Mouse (Mus musculus) adrenal gland, postnatal 14 days (tissue): ENCODE results near the gene Fgd2. TPM values are rescaled to one million over a fixed set of nuclear protein-coding genes. Genes with fewer than 3 reads are reported as not detected.
"Not testable (repeated sequence)": the region's sequence is repeated elsewhere in the genome, so short reads cannot be mapped to it uniquely, and the experiment has no call there.

Source experiments
- DNase-seq: peaks from one replicate; pipeline ENCODE4 v3.0.0; 2021; ENCODE audit warnings: mixed read lengths
- long read RNA-seq, 2 experiments: library from polyadenylated mRNA; stranded (forward); transcript quantifications; one replicate each; pipeline ENCODE4 v2.0.0; 2021
- total RNA-seq: library from RNA; stranded (reverse); gene quantifications from 2 replicates; pipeline ENCODE4 v1.2.3, GENCODE M21; 2021

The Fgd2 gene
- 2.2 and 11.5 TPM in 2 replicates for total RNA-seq
- long read RNA-seq, experiment 1, partial matches to known transcripts = 2 of 4 reads
- long read RNA-seq, experiment 1, other reads (novel, unspliced or antisense) = 2 of 4 reads
- long read RNA-seq, experiment 2, partial matches to known transcripts = 0 of 6 reads
- long read RNA-seq, experiment 2, other reads (novel, unspliced or antisense) = 6 of 6 reads

DNA sequence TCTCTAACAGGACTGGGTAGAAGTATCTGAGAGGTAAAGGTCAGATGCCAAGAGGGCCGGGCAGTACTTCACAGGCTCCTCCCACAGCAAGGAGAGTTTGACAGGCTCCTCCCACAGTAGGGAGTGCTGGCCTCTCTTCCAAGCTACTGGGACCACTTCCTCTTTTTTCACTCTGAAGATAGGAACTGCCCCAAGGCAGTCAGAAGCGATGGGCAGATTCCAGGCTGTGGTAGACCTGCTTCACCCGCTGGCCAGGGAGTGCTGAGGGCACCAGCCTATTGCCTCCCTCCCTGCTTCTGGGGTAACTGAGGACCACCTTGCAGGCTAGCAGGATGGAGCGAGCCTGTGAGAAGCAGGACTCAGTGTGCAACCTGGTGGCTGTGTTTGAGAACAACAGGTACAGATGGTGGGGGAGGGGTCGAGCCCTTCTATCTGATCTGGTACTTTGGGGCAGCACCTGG lies at the start of gene Fgd2:
Fgd2 (plus strand) TSS at position 154 of the 461 bp plus-strand sequence.
- no peak for DNase-seq

DNA sequence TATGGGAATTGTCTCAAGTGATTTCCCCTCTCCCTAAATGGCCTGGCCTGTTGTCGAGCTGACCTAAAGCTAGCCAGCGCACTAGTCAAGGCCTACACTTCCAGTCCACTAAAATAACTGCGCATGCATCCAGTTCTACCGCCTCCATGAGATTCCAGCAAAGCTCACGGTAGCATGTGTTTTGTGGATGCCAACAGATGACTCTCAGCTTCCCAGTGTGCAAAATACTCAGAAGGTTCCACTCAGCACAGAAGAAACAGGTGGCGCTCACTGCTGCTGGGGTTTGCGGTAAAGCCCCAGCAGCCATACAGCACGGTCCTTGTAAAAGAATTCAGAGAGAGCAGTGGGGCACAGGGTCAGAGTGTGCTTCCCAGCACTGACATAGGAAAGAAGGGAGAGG lies 49.1 kb upstream of the Fgd2 start:
- no peak for DNase-seq

DNA sequence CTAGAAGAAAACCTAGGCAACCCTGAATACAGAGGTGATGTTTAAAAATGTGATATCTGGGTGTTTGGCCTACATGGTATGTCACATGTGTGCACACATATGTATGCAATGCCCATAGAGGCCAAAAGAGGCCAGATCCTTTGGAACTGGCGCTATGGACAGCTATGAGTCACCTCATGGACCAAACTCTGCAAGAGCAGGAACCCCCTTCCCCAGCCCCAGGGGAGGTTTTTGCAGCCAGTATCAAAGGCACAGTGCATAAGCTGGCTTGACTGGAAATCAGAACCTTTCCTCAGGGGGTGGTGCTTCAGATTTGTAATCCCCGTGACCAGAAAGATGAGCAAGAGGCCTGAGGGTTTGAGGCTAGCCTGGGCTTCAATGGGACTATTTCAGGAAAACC lies 48.6 kb upstream of the Fgd2 start:
- DNase-seq = no peak

DNA sequence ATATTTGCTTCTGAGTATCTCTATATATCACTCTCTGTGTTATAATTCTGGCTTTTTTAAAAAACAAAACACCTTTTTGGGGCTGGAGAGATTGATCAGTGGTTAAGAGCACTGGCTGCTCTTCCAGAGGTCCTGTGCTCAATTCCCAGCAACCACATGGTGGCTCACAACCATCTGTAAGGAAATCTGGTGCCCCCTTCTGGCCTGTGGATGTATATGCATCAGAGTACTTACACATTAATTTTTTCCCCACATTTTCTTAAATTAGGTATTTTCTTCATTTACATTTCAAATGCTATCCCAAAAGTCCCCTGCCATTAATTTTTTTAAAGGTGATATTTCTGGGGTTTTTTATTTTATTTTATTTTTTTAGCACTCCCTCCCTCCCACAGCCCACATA lies 47.4 kb upstream of the Fgd2 start:
- DNase-seq = no peak

DNA sequence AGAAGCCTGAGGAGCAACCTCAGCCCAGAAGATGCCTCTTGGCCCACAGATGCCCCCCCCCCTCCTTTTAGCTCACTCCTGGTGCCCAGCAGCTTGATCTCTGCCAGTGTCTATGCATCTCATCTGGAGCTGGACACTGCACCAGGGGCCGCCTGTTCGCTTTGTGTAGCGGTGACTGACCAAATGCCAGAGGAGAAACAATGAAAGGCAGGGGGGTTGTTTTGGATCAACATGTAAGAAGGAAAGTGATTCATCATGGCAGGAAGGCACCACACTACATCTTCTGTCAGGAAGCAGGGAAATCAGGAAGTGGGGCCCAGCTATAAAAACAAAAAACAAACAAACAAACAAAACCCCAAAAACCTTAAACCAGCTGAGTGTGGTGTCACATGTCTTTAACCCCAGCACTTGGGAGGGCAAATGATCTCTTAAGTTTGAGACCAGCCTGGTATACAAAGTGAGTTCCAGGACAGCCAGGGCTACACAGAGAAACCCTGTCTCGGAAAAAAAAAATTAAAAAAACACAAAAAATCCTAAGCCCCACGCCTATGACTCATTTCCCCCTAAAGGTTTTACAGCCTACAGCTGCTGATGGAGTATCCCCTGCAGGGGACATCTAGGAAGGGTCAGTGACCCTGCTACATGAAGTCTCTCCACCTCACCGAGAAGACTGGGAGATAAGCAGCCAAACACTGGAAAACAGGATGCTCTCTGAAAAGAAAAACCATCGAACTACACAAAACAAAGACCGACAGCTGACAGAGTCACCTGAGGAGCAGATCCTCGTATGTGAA lies 44.8 kb upstream of the Fgd2 start:
- DNase-seq = no peak

DNA sequence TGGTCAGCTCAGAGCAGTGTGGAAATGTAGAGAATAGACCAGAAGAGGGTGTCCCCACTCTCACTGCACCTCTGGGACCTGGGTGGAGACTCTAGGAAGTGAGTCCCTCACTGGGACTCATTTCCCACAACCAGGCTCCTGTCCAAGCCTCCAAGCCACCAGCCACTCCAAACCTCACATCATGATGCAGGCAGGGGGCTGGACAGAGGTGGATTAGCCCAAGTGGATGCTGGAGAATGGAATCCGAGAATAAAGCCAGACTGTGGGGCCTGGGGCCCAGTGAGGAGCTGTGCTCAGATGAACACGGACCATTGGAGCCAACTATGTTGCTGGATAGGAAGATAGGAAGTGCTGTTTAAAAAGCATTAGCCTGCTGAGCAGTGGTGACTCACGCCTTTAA lies 43.8 kb upstream of the Fgd2 start:
- DNase-seq = no peak

DNA sequence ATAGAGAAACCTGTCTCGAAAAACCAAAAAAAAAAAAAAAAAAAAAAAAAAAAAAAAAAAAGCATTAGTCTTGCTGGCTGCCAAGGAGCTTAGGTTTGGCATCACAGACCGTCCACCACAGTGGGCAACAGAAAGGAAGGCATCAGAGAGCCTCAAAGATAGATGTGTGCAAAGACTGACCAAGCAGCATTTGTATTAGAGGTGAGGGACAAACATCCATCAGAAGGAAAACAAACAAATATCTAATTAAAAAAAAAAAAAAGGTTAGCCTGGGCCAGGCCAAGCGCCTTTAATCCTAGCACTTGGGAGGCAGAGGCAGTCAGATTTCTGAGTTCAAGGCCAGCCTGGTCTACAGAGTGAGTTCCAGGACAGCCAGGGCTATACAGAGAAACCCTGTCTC lies 43.3 kb upstream of the Fgd2 start, which contains the start of gene Pi16:
Pi16 (plus strand) TSS at position 301 of the 400 bp plus-strand sequence.
- not testable (repeated sequence) for DNase-seq

DNA sequence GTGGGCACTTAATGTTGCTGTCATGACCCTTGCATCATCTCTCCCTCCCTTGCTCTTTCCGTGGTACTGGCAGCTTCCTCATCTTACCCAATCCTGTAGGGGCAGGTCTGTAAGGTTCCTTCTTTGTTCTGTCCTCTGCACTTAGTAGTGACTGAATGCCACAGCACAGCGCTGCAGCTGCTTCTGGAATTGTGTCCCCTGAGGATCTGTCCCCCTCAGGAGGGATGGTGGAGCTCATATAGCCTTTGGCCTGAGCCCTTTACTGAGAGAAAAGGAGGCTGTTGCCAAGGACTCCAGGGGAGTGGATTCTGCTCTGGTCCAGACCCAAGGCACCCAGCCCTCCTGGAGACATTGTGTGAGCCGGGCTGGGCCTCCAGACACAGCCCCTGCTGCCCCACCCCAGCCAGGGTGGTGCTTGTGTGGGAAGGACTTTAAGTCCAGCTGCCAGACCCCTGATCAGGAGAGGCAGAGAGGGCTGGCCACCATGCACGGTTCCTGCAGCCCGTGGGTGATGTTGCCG lies 41.9 kb upstream of the Fgd2 start:
- DNase-seq = no peak

DNA sequence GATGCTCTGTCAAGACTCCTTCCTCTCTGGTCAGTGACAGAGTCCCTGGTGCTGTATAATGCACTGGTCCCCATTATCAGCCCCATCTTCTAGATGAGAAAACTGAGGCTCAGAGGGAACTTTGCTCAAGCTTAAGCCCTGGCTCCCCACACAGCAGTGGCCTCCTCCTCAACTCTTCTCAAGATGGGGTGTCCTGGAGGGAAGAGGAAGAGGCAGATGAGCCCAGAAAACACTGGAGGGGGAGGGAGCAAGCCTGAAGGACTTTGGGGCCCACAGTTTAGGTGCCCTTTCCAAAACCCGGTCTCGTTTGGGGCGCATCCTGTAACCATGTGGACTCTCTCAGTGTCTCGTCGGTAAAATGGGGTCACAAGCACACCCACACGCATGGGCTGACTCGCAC lies 41.2 kb upstream of the Fgd2 start:
- DNase-seq = no peak

DNA sequence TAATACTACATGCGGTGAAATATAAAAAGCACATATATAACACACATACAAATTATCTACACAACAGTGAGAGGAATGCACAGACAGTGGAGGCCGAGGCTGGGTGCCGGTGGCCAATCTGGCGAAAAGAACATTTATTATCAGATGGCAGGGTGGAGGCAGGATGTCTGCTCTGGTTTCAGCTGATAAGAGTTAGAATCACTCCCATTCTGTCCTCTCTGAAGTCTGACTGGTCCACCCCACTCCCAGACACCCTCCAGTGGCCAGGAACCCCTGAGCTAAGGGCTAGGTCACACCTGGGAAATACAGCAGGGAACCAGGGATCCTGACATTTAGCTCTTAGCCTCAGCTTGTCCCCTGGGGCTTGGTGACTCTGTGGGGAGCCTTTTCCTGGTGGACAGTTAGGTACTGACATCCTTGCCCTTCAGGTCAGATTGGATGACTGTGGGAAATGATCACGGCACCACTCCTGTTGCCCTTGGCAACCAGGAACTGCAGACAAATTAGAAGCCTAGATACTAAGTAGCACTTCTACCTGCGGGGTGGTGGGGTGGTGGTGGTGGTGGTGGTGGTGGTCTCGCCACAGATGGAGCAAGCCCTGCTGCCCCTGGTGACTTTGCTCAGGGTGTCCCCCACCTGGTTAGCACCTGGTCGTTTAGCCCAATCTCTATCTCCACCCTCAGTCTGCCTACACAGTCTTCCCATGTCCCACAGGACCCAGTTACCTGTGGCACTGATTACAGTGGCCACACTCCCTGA lies 40.7 kb upstream of the Fgd2 start:
- no peak for DNase-seq

DNA sequence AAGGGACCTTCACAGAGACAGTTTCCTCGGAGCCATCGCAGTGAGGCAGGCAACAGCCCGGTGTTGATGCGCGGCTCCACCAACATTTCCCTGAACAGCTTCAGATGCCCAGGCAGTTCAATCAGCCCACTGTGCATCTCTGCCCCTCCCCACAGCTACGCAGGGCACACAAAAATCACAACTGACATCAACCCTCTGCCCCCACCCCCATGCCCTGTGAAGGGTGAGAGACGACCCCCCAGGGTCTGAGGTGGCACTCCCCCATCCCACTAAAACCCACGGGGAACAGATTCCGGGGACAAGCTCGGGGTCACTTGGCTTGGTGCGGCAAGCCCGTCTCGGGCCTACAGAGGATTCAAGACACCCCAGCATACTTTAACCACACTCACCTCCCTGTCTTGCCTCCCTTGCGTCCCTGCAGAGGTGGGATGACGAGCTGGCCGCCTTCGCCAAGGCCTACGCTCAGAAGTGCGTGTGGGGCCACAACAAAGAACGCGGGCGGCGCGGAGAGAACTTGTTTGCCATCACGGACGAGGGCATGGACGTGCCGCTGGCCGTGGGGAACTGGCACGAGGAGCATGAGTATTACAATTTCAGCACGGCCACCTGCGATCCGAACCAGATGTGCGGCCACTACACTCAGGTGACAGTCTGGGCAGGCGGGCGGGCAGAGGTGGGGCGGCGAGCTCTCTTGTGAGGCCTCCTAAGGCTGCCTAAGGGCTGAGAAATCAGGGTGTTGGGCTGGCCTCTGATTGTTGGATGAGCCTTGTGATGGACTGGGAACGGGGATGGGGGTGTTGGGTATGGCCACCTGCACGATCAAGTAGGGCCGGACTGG lies 38.7 kb upstream of the Fgd2 start:
- no peak for DNase-seq

DNA sequence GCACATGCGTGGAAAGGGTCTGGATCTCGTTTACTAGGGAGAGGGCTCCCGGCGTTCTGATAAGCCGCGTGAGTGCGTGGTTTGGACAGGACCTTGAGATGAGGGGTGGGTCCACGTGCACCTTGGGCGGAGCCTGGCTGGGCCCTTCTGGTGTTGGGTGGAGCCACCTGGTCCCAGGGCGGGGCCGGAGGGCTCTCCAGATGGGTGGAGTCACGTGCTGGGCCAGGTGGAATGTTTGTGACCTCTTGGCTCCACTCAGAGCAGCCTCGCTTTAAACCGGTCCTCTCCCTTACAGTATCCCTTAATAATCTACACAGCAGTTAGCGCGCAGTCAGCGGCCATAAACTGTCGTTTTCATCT lies 38.1 kb upstream of the Fgd2 start:
- DNase-seq = no peak

DNA sequence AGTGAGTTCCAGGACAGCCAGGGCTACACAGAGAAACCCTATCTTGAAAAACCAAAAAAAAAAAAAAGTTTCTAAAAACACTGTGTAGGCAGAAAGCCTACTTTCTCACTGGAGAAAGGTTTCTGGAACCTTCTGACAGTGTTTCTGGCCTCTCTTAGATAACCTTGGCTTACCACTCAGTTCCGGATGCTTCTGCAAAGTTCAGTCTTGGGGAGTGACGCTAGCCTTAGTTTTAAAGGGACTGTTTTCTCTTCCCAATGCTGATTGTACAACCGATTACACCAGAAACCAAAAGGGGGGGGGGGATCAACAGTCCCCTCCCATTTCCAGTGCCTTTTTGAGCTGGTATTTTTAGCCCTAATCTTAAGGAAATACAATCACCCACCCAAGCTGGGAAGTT lies 37.1 kb upstream of the Fgd2 start:
- DNase-seq = no peak

DNA sequence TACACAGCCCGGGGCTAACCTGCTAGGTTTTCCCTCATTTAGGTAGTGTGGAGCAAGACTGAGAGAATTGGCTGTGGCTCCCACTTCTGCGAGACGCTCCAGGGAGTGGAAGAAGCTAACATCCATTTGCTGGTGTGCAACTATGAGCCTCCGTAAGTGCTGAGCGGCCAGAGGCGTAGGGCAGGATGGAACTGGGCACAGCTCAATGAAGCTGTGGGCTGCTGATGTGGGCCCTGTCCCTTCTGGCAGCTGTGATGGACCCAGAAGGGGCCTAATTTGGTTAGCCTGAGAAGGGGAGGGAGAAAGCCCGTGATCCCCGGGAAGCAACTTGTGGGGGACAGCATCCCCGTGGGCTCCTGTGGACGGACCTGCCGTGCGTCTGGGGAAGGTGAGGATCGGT lies 34.9 kb upstream of the Fgd2 start:
- DNase-seq = peak; percentile 3

DNA sequence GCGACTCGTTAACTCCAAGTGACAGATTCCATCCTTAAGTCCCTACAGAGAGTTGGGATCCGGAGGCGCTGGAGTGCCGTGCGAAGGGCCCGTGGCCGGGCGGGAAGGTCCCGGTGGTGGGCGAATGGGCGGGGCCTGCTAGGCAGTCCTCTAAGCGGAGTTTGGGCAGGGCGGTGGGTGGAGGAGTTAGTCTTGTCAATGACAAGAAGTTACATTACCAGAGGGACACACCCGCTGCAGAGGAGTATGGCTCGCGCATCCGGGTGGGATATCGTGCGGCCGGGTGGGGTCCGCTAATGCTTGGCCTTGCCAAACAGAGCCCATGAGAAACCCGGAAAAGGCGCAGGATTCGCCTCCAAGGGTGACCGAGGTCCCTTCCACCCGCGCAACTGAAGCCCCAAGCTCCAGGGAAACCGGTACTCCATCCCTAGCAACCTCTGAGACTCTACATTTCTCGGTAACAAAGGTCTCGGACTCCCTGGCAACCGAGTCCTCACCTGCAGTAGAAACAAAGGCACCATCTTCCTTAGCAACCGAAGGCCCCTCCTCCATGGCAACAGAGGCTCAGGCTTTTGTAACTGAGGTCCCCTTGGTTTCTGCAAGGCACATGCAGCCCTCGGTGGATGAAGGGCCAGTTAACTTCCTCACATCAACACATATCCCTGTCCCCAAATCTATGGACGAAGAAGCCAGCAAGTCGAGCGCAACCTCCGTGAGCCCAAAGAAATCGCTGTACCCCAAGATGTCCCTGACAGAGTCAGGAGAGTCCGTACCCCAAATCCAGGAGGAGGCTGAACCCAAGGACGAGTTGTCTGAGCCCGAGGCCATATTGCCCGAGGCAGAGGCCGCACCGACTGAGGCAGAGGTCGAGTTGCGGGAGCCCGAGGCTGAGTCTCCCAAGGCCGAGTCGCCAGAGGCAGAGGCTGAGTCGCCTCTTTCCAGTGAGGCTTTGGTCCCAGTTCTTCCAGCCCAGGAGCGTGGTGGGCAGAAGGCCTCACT lies 33.9 kb upstream of the Fgd2 start:
- no peak for DNase-seq

DNA sequence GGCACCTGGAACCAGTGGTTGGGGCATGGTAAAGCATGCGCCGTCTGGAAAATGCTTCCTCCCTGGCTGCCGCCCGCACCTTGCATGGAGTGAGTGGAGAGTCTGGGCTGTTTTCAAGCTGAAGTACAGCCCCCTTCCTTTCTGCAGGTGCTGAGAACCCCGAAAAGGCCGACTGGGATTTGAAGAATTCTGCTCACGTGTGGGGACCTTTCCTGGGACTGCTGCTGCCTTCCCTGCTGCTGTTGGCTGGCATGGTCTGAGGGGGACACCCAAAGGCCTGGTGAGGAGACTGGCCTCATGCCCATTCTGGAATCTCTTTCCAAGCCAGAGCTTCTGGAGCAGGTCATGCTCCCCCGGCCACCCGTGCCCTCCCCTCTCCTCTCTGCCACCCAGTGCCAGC lies 33.0 kb upstream of the Fgd2 start:
- no peak for DNase-seq

DNA sequence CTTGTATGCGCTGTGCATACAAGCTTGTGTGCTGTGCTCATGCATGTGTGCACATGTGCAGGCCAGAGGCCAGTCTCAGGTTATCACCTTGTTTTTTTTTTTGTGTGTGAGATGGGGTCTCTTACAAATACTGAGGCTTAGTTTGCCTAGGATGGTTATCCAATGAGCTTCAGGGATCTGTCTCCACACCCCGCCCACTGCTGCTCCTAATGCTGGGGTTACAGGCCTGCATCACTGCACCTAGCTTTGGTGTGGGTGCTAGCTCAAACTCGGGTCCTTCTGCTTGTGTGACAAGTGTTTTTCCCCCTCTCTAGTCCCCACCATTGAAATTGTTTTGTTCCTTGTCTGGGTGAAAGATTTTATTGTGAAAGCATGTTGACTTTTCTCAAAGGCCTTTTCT lies 30.5 kb upstream of the Fgd2 start:
- DNase-seq = no peak

DNA sequence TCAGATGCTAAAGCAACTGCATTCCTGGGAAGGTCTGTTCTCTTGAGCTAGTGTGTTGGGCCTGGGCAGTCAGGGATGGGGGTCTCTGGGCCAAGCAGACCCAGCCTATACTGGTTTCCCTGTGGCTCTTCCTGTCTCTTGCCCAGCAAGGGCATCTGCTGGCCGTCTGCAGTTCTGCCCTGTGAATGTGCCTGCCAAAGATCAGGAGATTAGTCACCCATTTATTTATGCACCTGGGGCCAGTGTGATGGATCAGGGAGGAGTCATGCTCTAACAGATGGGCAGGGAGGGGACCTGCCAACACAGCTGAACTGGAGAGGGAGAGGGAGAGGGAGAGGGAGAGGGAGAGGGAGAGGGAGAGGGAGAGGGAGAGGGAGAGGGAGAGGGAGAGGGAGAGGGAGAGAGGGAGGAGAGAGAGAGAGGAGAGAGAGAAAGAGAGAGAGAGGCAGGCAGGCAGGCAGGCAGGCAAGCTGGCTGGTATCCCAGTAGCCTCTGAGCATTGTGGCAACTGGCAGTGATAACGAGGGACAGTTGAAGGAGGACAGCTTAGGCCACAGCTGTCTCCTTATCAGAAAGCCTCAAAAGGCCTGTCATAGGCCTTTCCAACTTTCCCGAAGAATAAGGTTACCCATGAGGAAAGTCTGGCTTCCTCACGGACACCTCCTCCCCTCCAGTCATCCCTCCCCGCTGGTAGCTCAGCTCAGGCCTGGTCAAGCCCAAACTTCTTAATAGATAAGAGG lies 29.9 kb upstream of the Fgd2 start:
- DNase-seq = peak; percentile 49

DNA sequence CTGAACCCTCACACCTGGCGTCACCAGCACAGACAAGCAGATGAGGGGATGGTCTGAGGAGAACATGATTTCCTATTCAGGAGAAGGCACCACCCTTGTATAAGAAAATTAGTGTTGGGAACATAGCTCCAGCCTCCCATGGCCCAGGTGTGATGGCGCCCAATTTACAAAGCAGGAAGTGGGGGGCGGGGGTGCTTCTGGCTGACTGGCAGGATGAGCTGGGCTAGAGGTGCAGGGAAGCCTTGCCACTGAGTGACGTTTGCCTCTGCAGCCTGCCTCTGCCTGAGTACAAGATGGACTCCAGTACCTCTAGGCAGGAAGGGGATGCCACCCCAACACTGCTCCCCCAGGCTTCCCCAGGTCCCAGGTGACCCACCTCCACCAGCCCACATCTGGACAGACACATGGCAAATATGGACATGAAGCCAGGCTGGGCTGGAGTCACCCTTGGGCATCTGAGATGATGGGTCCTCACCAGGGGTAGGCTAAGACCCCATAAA lies 28.5 kb upstream of the Fgd2 start:
- DNase-seq = no peak
